Mouse (Mus musculus) spleen, adult 2 months (tissue): Measurements from ENCODE around the gene Ly86. TPM values are rescaled to one million over a fixed set of nuclear protein-coding genes. Genes with fewer than 3 reads are reported as not detected.
A peak's percentile ranks its signal among the peaks of the same experiment; 100 is the strongest.

Experiments used
- DNase-seq, 2 experiments: peaks; one replicate each; pipeline versions ENCODE4 v3.0.0 to v3.0.0-alpha.2; 2012 to 2021; ENCODE audit warnings: low spot score in 2 of 2, low read depth in 1 of 2
- H3K27ac ChIP-seq: fragments of 200-500 bp; 2 replicates; pipeline ENCODE4 v1.5.1; 2012; ENCODE audit warnings: low read length, inconsistent platforms; ENCODE audit not compliant: insufficient read depth
- H3K27me3 ChIP-seq: fragments of 200-500 bp; 2 replicates; pipeline ENCODE4 v1.6.1; 2012; ENCODE audit warnings: mild to moderate bottlenecking, moderate library complexity, low read length, inconsistent platforms; ENCODE audit not compliant: control insufficient read depth, insufficient read depth
- H3K36me3 ChIP-seq: fragments of 200-500 bp; 2 replicates; pipeline ENCODE4 v1.6.1; 2012; ENCODE audit warnings: mild to moderate bottlenecking, low read length, inconsistent platforms; ENCODE audit not compliant: control insufficient read depth, insufficient read depth
- H3K4me1 ChIP-seq: fragments of 200-500 bp; 2 replicates; pipeline ENCODE4 v1.6.1; 2011; ENCODE audit warnings: inconsistent platforms; ENCODE audit not compliant: control insufficient read depth, insufficient read depth, insufficient read length
- H3K4me3 ChIP-seq: fragments of 200-500 bp; 2 replicates; pipeline ENCODE4 v1.5.1; 2011; ENCODE audit warnings: mild to moderate bottlenecking, inconsistent platforms; ENCODE audit not compliant: insufficient read depth, insufficient read length; ENCODE audit errors: extremely low read depth
- CTCF ChIP-seq: fragments of 200-500 bp; IDR thresholded peaks from 2 replicates; pipeline ENCODE4 v1.5.1; 2011; ENCODE audit warnings: mild to moderate bottlenecking, inconsistent platforms; ENCODE audit not compliant: insufficient read depth, insufficient read length, insufficient replicate concordance; ENCODE audit errors: extremely low read depth
- POLR2A ChIP-seq: fragments of 200-500 bp; IDR thresholded peaks from 2 replicates; pipeline ENCODE4 v1.6.1; 2011; ENCODE audit warnings: low read depth, low read length, inconsistent platforms
- WGBS: fragments of 180-500 bp; shearing (Covaris S2); methylation state at CpG from one replicate; pipeline ENCODE4 v1.1.7; 2018; 5-methylcytosine and 5-hydroxymethylcytosine counted together
- polyA plus RNA-seq: library from polyadenylated mRNA; depleted of rRNA; stranded (reverse); fragments of >200 nt; gene quantifications from 2 replicates; pipeline ENCODE4 v1.2.3, GENCODE M21; 2012

Gene Ly86
- polyA plus RNA-seq, 1 experiment = 49.3 TPM

- Histone ChIP-seq H3K4me1 (peaks cover 6% of the 10 kb centered on the region; the same call in 1 of the 2 replicates), H3K27me3 (no peaks in the 10 kb centered on the region), H3K36me3 (no peaks in the 10 kb centered on the region), H3K4me3 (peak overlapping the region; percentile 45; the same call in 1 of the 2 replicates), H3K27ac (peak overlapping the region; percentile 93)
- WGBS = 14% methylated on average over 22 of the region's 22 CpGs
- TF ChIP-seq POLR2A = peak; percentile 23
- TF ChIP-seq CTCF = no peak
- peak; percentile 36 to 77 for DNase-seq
Measured at GRCm38 (mm10) chr13:37452022-37452941, 107.3 kb downstream of the Ly86 start.

GRCm38 (mm10) chr13:37453203-37453602, 108.2 kb downstream of the Ly86 start:
- peak overlapping the region; percentile 93 for H3K27ac ChIP-seq
- no peaks in the 10 kb centered on the region for H3K27me3 ChIP-seq
- peaks cover 6% of the 10 kb centered on the region; the same call in 1 of the 2 replicates for H3K4me1 ChIP-seq
- H3K36me3 ChIP-seq = no peaks in the 10 kb centered on the region
- H3K4me3 ChIP-seq = no peak overlapping the region
- peak; percentile 62 to 77 for DNase-seq
- TF ChIP-seq CTCF = peak; percentile 87; the same call in 1 of the 2 replicates
- TF ChIP-seq POLR2A = no peak
- 4% methylated on average over 13 of the region's 13 CpGs for WGBS

- TF ChIP-seq POLR2A (no peak), CTCF (no peak)
- H3K27ac ChIP-seq = no peak overlapping the region
- H3K36me3 ChIP-seq = no peaks in the 10 kb centered on the region
- peaks cover 6% of the 10 kb centered on the region; the same call in 1 of the 2 replicates for H3K4me1 ChIP-seq
- H3K27me3 ChIP-seq = no peaks in the 10 kb centered on the region
- H3K4me3 ChIP-seq = no peak overlapping the region
- no peak for DNase-seq
- 86% methylated on average over 6 of the region's 6 CpGs for WGBS
Measured at GRCm38 (mm10) chr13:37454356-37454755, 109.3 kb downstream of the Ly86 start.

- H3K4me1 ChIP-seq = peaks cover 6% of the 10 kb centered on the region; the same call in 1 of the 2 replicates
- 87% methylated on average over 3 of the region's 3 CpGs for WGBS
- no peak for TF ChIP-seq POLR2A
- no peak for TF ChIP-seq CTCF
Measured at GRCm38 (mm10) chr13:37455561-37455960, 110.6 kb downstream of the Ly86 start.

GRCm38 (mm10) chr13:37457007-37457827, 112.2 kb downstream of the Ly86 start:
- WGBS = 71% methylated on average over 11 of the region's 11 CpGs
- H3K4me1 ChIP-seq = peaks cover 3% of the 10 kb centered on the region; the same call in 1 of the 2 replicates
- TF ChIP-seq CTCF = no peak
- TF ChIP-seq POLR2A = no peak
- H3K4me3 ChIP-seq = no peak overlapping the region
- H3K36me3 ChIP-seq = no peaks in the 10 kb centered on the region
- no peak for DNase-seq
- H3K27ac ChIP-seq = no peak overlapping the region
- no peaks in the 10 kb centered on the region for H3K27me3 ChIP-seq

More at GRCm38 (mm10) chr13:37455561-37455960, 110.6 kb downstream of the Ly86 start:
- no peak overlapping the region for H3K4me3 ChIP-seq
- H3K27ac ChIP-seq = no peak overlapping the region
- no peak for DNase-seq
- no peaks in the 10 kb centered on the region for H3K27me3 ChIP-seq
- no peaks in the 10 kb centered on the region for H3K36me3 ChIP-seq

- Histone ChIP-seq H3K4me3 (no peak overlapping the region), H3K27ac (no peak overlapping the region), H3K36me3 (no peaks in the 10 kb centered on the region), H3K27me3 (no peaks in the 10 kb centered on the region), H3K4me1 (no peaks in the 10 kb centered on the region; the same call in 1 of the 2 replicates)
- DNase-seq = no peak
- no peak for TF ChIP-seq POLR2A
- TF ChIP-seq CTCF = no peak
- 88% methylated on average over 5 of the region's 5 CpGs for WGBS
Measured at GRCm38 (mm10) chr13:37458557-37458956, 113.5 kb downstream of the Ly86 start.
